Mouse (Mus musculus) CD4-positive, CD25-positive, alpha-beta regulatory T cell, adult 4 months (primary cell): ENCODE measurements around the gene Olfr1431. TPM values are rescaled to one million over a fixed set of nuclear protein-coding genes. Genes with fewer than 3 reads are reported as not detected.
"Not testable (repeated sequence)": the region's sequence is repeated elsewhere in the genome, so short reads cannot be mapped to it uniquely, and the experiment has no call there.

Experiments used
- ATAC-seq: one replicate; pipeline ENCODE4 v1.8.0; 2017
- polyA plus RNA-seq, 2 experiments: library from polyadenylated mRNA; unstranded; fragments of 100-300 nt; shearing (Covaris generic); gene quantifications; one replicate each; pipeline ENCODE4 v1.2.1; 2017

Gene Olfr1431
- polyA plus RNA-seq: not detected

DNA sequence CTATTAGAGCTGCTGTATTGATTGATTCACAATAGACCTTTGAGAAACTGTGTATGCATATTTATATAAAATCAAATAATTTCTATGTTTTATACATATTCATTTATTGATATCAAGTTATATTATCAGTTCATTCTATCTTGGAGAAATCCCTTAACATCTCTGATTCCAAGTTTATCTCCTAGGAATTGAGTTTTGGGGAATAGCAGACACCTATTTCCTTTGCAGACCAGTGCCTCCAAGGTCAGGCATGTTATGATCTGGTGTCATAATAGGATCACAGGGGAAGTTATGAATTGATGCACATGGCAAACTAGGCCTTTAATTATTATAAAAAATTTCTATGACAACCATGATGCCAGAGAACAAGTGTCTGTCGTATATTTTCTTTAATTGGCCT, at the start of gene Olfr1431:
Gene Olfr1431, plus strand, starts transcription at position 301 of the 400 bp plus-strand sequence.
- no peak for ATAC-seq

DNA sequence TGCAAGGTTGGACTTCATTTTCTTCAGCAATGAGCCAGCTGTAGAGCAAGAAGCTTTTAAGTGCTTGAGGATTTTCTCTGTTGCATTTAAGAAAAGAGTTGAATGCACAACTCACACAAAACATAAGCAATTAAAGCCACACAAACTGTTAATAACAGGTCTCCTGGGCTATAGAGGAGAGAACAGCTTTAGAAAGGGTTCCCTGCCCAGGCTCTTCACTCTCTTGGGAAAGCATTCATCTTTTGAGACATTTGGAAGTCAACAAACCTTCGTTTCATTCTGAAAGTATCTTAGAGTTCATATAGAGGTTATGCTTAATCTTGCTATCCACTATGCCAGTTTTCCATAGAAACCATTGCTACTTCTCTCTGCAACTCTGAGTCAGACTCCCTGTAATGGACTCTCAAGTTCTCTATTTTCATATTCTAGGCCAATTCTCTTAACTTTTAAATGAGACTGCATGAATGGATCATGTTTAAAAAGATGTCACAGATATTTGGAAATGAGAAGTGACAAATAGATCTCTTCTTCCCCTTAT, 30.3 kb upstream of the Olfr1431 start, which contains the start of gene Olfr1555-ps1:
Gene Olfr1555-ps1, minus strand, starts transcription at position 51 of the 538 bp plus-strand sequence.
- ATAC-seq: not testable (repeated sequence)

DNA sequence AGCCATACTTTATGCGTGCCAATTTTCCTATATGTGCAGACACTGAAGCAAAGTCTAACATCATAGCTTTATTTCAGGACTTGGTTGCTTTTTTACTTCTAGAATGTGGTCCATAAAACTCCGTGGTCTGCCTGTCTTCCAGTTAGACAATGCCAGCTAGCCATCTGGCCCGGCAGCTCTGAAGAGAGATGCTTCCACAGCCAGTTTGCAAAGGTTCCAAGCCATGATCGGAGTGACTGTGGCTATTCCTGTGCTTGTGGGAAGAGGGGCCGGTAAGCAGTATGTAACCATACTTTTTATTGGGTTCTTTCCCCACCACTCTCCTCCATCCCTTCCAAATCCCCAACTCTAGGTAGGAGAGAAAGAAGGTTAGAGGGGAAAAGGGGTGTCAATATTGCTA, 25.0 kb upstream of the Olfr1431 start:
- not testable (repeated sequence) for ATAC-seq

DNA sequence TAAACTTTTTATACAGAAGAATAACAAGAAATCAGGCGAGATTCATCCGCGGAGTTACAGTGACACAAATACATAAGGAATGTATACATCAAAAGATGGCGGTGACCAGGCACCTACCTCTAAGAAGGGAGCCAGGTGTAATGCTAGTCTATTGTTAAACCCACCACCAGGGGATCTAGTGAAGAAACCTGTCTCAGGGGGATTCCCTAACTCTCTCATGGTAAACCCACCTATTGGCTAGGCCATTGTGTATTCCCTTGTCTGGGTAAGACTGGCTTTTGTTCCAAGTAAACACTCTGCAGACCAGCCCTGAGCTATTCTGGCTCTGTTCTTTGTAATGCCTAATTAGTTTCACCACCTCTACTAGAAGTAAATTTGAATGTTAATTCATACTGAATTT, 1.4 kb upstream of the Olfr1431 start:
- ATAC-seq: not testable (repeated sequence)

DNA sequence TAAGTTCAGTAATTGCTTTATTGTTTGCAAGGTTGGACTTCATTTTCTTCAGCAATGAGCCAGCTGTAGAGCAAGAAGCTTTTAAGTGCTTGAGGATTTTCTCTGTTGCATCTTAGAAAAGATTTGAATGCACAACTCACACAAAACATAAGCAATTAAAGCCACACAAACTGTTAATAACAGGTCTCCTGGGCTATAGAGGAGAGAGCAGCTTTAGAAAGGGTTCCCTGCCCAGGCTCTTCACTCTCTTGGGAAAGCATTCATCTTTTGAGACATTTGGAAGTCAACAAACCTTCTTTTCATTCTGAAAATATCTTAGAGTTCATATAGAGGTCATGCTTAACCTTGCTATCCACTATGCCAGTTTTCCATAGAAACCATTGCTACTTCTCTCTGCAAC, 32.1 kb downstream of the Olfr1431 start, which contains the start of gene Olfr1432:
Gene Olfr1432, minus strand, starts transcription at position 101 of the 400 bp plus-strand sequence.
- not testable (repeated sequence) for ATAC-seq

DNA sequence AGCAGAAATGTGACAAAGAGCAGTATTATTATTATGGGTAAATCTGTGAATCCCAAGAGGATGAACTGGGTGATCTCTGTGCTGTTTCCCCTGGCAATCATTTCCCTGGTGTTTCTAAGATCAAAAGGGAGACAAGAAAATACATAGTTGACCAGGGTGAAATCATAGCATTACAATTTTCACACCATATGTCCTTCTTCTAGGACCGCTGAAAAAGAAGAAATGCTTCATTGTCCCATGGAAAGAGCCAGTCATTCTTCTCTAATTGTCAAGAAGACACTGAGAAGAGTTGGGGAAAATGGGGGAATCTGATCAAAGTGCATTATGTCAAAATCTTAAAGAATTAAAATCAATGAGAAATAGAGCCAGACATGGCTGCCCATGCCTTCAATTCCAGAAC, 41.1 kb downstream of the Olfr1431 start, which contains the start of gene Olfr262:
Gene Olfr262, minus strand, starts transcription at position 101 of the 400 bp plus-strand sequence.
- no peak for ATAC-seq

DNA sequence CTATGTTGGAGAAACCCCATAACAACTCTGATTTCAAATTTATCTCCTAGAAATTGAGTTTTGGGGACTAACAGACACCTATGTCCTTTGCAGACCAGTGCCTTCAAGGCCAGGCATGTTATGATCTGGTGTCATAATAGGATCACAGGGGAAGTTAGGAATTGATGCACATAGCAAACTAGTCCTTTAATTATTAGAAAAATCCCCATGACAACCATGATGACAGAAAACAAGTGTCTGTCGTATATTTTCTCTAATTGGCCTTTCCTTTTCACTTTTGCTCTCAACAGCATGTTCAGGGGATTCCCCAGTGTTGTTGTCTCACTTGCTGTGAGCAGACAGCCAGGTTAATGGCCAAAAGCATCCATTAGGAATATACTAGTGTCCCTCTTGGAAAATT, 60.3 kb downstream of the Olfr1431 start, which contains the start of gene Olfr235:
Gene Olfr235, plus strand, starts transcription at position 301 of the 400 bp plus-strand sequence.
- no peak for ATAC-seq

Other genes with a start within 250 kb of the Olfr1431 start
- 1 to 10 TPM; 5.5 to 8.0 TPM for gene Osbp, start 234.7 kb upstream of the Olfr1431 start, polyA plus RNA-seq
- under 1 TPM in 1 of 2 experiments, not detected in 1; 0.05 TPM for gene Olfr1423, start 159.3 kb upstream of the Olfr1431 start, polyA plus RNA-seq
- gene Olfr1424, start 138.0 kb upstream of the Olfr1431 start, polyA plus RNA-seq: not detected
- not detected for gene Olfr1425, start 122.9 kb upstream of the Olfr1431 start, polyA plus RNA-seq
- gene Olfr1426, start 108.6 kb upstream of the Olfr1431 start, polyA plus RNA-seq: not detected
- not detected for gene Olfr1427, start 97.3 kb upstream of the Olfr1431 start, polyA plus RNA-seq
- not detected for gene Olfr1428, start 84.7 kb upstream of the Olfr1431 start, polyA plus RNA-seq
- not detected for gene Olfr76, start 77.4 kb upstream of the Olfr1431 start, polyA plus RNA-seq
- under 1 TPM in 1 of 2 experiments, not detected in 1; 0.15 TPM for gene Olfr1555-ps1, start 30.5 kb upstream of the Olfr1431 start, polyA plus RNA-seq
- under 1 TPM in 1 of 2 experiments, not detected in 1; 0.20 TPM for gene Olfr1432, start 32.0 kb downstream of the Olfr1431 start, polyA plus RNA-seq
- not detected for gene Olfr262, start 41.0 kb downstream of the Olfr1431 start, polyA plus RNA-seq
- not detected for gene Olfr235, start 60.4 kb downstream of the Olfr1431 start, polyA plus RNA-seq
- not detected for gene Olfr1434, start 79.2 kb downstream of the Olfr1431 start, polyA plus RNA-seq
- gene Olfr1436, start 98.5 kb downstream of the Olfr1431 start, polyA plus RNA-seq: not detected
- gene Olfr1437, start 124.5 kb downstream of the Olfr1431 start, polyA plus RNA-seq: not detected
- gene Olfr1438-ps1, start 135.3 kb downstream of the Olfr1431 start, polyA plus RNA-seq: not detected
- under 1 TPM in 1 of 2 experiments, not detected in 1; 0.09 TPM for gene Olfr1440, start 186.6 kb downstream of the Olfr1431 start, polyA plus RNA-seq
- gene Olfr1441, start 216.8 kb downstream of the Olfr1431 start, polyA plus RNA-seq: not detected
- gene Pfpl, start 227.3 kb downstream of the Olfr1431 start, polyA plus RNA-seq: not detected